Mouse (Mus musculus) cerebellum, postnatal 4 days (tissue): ENCODE measurements around the gene Abcd3.

Experiments used
- DNase-seq, 2 experiments: peaks; one replicate each; pipeline ENCODE4 v3.0.0; 2022; ENCODE audit warnings: low spot score in 2 of 2, mixed read lengths in 1 of 2

The Abcd3 gene

DNA sequence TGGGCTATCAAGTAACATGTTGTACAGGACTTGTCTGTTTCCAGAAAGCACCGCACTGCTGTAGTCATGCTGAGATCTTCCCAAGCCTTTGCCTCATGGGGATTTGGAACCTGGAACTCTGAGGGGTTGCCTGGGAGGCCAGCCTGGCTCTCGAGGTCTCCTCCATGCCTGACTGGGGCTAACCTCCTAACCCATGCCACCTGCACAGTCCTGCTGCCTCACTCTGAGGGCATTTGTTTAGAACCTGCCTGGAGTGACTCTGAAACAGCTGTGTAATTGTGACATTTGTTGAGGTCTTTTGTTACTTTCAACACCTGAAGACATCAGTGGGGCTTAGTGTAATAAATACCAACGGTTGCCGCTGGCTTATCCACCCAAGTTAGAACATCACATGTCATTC lies 102.9 kb downstream of the Abcd3 start:
- DNase-seq, result no peak

DNA sequence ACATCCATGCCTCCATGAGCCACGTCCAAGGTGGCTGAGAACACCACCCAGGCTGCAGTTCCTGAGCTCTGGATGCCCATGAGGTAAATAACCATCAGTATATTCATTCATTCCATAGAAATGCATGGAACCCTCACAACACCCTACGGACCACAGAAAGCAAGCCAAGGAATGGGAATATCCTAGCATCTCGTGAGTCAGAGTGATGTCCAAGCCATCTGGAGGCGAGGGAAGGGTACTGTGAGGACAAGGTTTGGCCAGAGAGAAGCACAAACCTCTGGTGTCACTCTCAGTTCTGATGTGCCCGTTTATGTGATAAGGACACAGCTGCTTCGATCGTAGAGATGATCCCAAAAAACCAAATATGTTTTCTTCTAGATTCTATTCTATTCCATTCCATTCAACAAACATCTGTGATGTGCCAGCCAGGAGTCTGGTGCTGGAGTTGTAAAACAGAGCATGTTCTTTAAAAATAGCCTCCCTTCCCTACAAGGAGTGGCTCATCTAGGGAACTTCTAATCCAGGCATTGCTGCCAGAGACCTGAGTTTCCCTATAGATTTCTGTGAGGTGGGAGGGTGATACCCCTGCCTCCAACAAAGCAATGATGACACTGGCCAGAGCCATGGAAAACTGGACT lies 104.1 kb downstream of the Abcd3 start:
- DNase-seq, result no peak
